ENCODE assay signal across 8 mouse cellular contexts in genomic region chr11:101468731-101469130, GRCm38 (mm10). TPM values are rescaled to one million over a fixed set of nuclear protein-coding genes. Genes with fewer than 3 reads are reported as not detected.
DNase-seq lines count a peak whose midpoint lies in the region; ATAC-seq and TF ChIP-seq lines count a peak whose summit lies in the region.

No protein-coding gene starts in this region.

- DNase-seq in liver, embryonic 11.5 days (ENCODE audit: low spot score) = no peak
- no peak for DNase-seq in liver
- peak; percentile 9 for DNase-seq in kidney, postnatal 14 days
- no peak for DNase-seq in left cerebral cortex, postnatal 10 days (ENCODE audit: extremely low spot score in 1 of 2, low spot score in 2 of 2)
- DNase-seq in thymus, postnatal 25 days = no peak
- DNase-seq in gastrocnemius, postnatal 14 days = no peak

- no peaks in the 10 kb centered on the region for H3K9me3 ChIP-seq in liver, embryonic 11.5 days (ENCODE audit: control insufficient read depth, low read length)
- H3K9me3 ChIP-seq in neural tube, embryonic 14.5 days (ENCODE audit: control insufficient read depth, low read length) = no peaks in the 10 kb centered on the region

- peak overlapping the region; percentile 65 for H3K9ac ChIP-seq in liver, embryonic 11.5 days (ENCODE audit: low read depth, low read length)
- peak overlapping the region; percentile 81 for H3K9ac ChIP-seq in neural tube, embryonic 14.5 days (replicated peaks; ENCODE audit: low read depth, low read length)

- 6% methylated on average over 13 of the region's 13 CpGs for WGBS in liver, embryonic 11.5 days
- WGBS in neural tube, embryonic 14.5 days = 2% methylated on average over 13 of the region's 13 CpGs

- peaks cover 36% of the 10 kb centered on the region for H3K4me1 ChIP-seq in liver, embryonic 11.5 days (replicated peaks; ENCODE audit: control insufficient read depth, insufficient read depth, low read length)
- 0 out of 2 replicates have a peak, but pooled peaks cover 5% of the 10 kb centered on the region for H3K4me1 ChIP-seq in embryonic fibroblast, embryonic 13.5 days (ENCODE audit: control insufficient read depth, insufficient read depth, low read length)
- H3K4me1 ChIP-seq in neural tube, embryonic 14.5 days (ENCODE audit: control insufficient read depth, insufficient read depth, low read length) = peaks cover 21% of the 10 kb centered on the region

- 0 out of 2 replicates have a peak, but pooled peaks cover under 1% of the 10 kb centered on the region for H3K36me3 ChIP-seq in liver, embryonic 11.5 days (ENCODE audit: control insufficient read depth, insufficient read depth, low read length)
- H3K36me3 ChIP-seq in neural tube, embryonic 14.5 days (ENCODE audit: control insufficient read depth, insufficient read depth, low read length) = no peaks in the 10 kb centered on the region

- ATAC-seq in liver, embryonic 11.5 days (replicated peaks; ENCODE audit: low FRiP score) = no peak
- ATAC-seq in neural tube, embryonic 14.5 days (ENCODE audit: low read depth) = no peak

- no peak for TF ChIP-seq CTCF in embryonic fibroblast, embryonic 13.5 days (IDR thresholded peaks at IDR 0.05; ENCODE audit: borderline replicate concordance, insufficient read depth, low read length)

- 0 out of 2 replicates have a peak, but pooled peaks cover 2% of the 10 kb centered on the region for H3K27me3 ChIP-seq in liver, embryonic 11.5 days (replicated peaks; ENCODE audit: control insufficient read depth, insufficient read depth, low read length)
- no peaks in the 10 kb centered on the region for H3K27me3 ChIP-seq in neural tube, embryonic 14.5 days (ENCODE audit: control insufficient read depth, insufficient read depth, low read length)

- TF ChIP-seq POLR2A in embryonic fibroblast, embryonic 13.5 days (IDR thresholded peaks at IDR 0.05; ENCODE audit: low read depth, low read length) = no peak

- H3K4me2 ChIP-seq in liver, embryonic 11.5 days = peak overlapping the region; percentile 100
- peak overlapping the region; percentile 86 for H3K4me2 ChIP-seq in neural tube, embryonic 14.5 days (ENCODE audit: low read depth, low read length)

- H3K27ac ChIP-seq in liver, embryonic 11.5 days (ENCODE audit: low read depth, low read length) = no peak overlapping the region
- no peak overlapping the region for H3K27ac ChIP-seq in embryonic fibroblast, embryonic 13.5 days (ENCODE audit: insufficient read depth, low read length)
- H3K27ac ChIP-seq in neural tube, embryonic 14.5 days (ENCODE audit: low read depth, low read length) = peak overlapping the region; percentile 81; the same call in 1 of the 2 replicates

- intact Hi-C loops in left cerebral cortex, postnatal 10 days (cut with DNase I) = loop anchor here (5.0 kb wide), 1 partner anchor 84 kb away; the partner anchor contains the start of genes Brca1 and Nbr1
- intact Hi-C loops in gastrocnemius, postnatal 14 days (cut with DNase I; ENCODE audit: low total_unique reads) = no loop called here

- H3K4me3 ChIP-seq in liver, embryonic 11.5 days (ENCODE audit: low read depth, low read length) = peak overlapping the region; percentile 66
- H3K4me3 ChIP-seq in embryonic fibroblast, embryonic 13.5 days (ENCODE audit: insufficient read depth, low read length) = peak overlapping the region; percentile 71
- H3K4me3 ChIP-seq in neural tube, embryonic 14.5 days (ENCODE audit: low read depth, low read length) = peak overlapping the region; percentile 68

RNA-seq across cellular contexts. Expression of gene Vat1, which starts 2.7 kb away (rescaled TPM):
- polyA plus RNA-seq in liver, embryonic 11.5 days (2014; fragmentation: Nextera tagmentation; extraction: Ambion mirVana) = 16.8 and 19.5 TPM in 2 replicates
- 218 and 264 TPM in 2 replicates for polyA plus RNA-seq in embryonic fibroblast, embryonic 13.5 days (2011; ENCODE audit: insufficient read length, low read depth, missing spikeins)
- 67.4 and 90.8 TPM in 2 replicates for polyA plus RNA-seq in neural tube, embryonic 14.5 days (2014; fragmentation: Nextera tagmentation; extraction: Ambion mirVana)
- total RNA-seq in left cerebral cortex, postnatal 10 days (2021) = 10 to 100 TPM; 50.3 to 54.3 TPM
- total RNA-seq in gastrocnemius, postnatal 14 days (2021) = 10 to 100 TPM; 27.1 to 33.6 TPM

RNA-seq across cellular contexts. Expression of gene Rnd2, which starts 3.9 kb away (rescaled TPM):
- polyA plus RNA-seq in liver, embryonic 11.5 days (2014; fragmentation: Nextera tagmentation; extraction: Ambion mirVana) = 3.7 and 5.4 TPM in 2 replicates
- polyA plus RNA-seq in embryonic fibroblast, embryonic 13.5 days (2011; ENCODE audit: insufficient read length, low read depth, missing spikeins) = 9.5 and 11.2 TPM in 2 replicates
- polyA plus RNA-seq in neural tube, embryonic 14.5 days (2014; fragmentation: Nextera tagmentation; extraction: Ambion mirVana) = 37.9 and 61.8 TPM in 2 replicates
- total RNA-seq in left cerebral cortex, postnatal 10 days (2021) = 100 to 1,000 TPM; 111 to 115 TPM
- total RNA-seq in gastrocnemius, postnatal 14 days (2021) = 1 to 10 TPM; 4.0 to 4.8 TPM

RNA-seq across cellular contexts. Expression of gene Ifi35, which starts 20.5 kb away (rescaled TPM):
- polyA plus RNA-seq in liver, embryonic 11.5 days (2014; fragmentation: Nextera tagmentation; extraction: Ambion mirVana) = 31.2 and 34.6 TPM in 2 replicates
- 24.3 and 24.7 TPM in 2 replicates for polyA plus RNA-seq in embryonic fibroblast, embryonic 13.5 days (2011; ENCODE audit: insufficient read length, low read depth, missing spikeins)
- 1.4 and 2.0 TPM in 2 replicates for polyA plus RNA-seq in neural tube, embryonic 14.5 days (2014; fragmentation: Nextera tagmentation; extraction: Ambion mirVana)
- total RNA-seq in left cerebral cortex, postnatal 10 days (2021) = 1 to 10 TPM; 1.8 to 2.8 TPM
- total RNA-seq in gastrocnemius, postnatal 14 days (2021) = 1 to 10 TPM; 7.0 to 7.2 TPM

RNA-seq across cellular contexts. Expression of gene Rpl27, which starts 26.6 kb away (rescaled TPM):
- polyA plus RNA-seq in liver, embryonic 11.5 days (2014; fragmentation: Nextera tagmentation; extraction: Ambion mirVana) = 553 and 579 TPM in 2 replicates
- 668 and 702 TPM in 2 replicates for polyA plus RNA-seq in embryonic fibroblast, embryonic 13.5 days (2011; ENCODE audit: insufficient read length, low read depth, missing spikeins)
- 257 and 271 TPM in 2 replicates for polyA plus RNA-seq in neural tube, embryonic 14.5 days (2014; fragmentation: Nextera tagmentation; extraction: Ambion mirVana)
- total RNA-seq in left cerebral cortex, postnatal 10 days (2021) = 10 to 100 TPM; 49.9 to 58.1 TPM
- 10 to 100 TPM; 50.3 to 61.5 TPM for total RNA-seq in gastrocnemius, postnatal 14 days (2021)

RNA-seq across cellular contexts. Expression of gene Ptges3l, which starts 43.6 kb away (rescaled TPM):
- 3.2 and 5.0 TPM in 2 replicates for polyA plus RNA-seq in liver, embryonic 11.5 days (2014; fragmentation: Nextera tagmentation; extraction: Ambion mirVana)
- polyA plus RNA-seq in embryonic fibroblast, embryonic 13.5 days (2011; ENCODE audit: insufficient read length, low read depth, missing spikeins) = 14.6 and 27.7 TPM in 2 replicates
- 1.8 and 3.0 TPM in 2 replicates for polyA plus RNA-seq in neural tube, embryonic 14.5 days (2014; fragmentation: Nextera tagmentation; extraction: Ambion mirVana)
- total RNA-seq in left cerebral cortex, postnatal 10 days (2021) = 1 to 10 TPM; 3.4 TPM
- total RNA-seq in gastrocnemius, postnatal 14 days (2021) = 100 to 1,000 TPM; 101 to 102 TPM
